Mouse (Mus musculus) thymus, adult 2 months (tissue): ENCODE measurements at regions not wholly inside any gene's neighbourhood (a gene's known extent, or its start where the extent isn't known, plus 50 kb on each side); places are given as distances from the start of the nearest gene placed in this dataset.

Experiments used
- CTCF ChIP-seq: fragments of 200-500 bp; IDR thresholded peaks from 2 replicates; pipeline ENCODE4 v1.5.1; 2012; ENCODE audit warnings: mild to moderate bottlenecking, control low read depth, low read length, moderate library complexity, borderline replicate concordance; ENCODE audit not compliant: control insufficient read depth, poor library complexity, insufficient read depth; ENCODE audit errors: extremely low read depth
- POLR2A ChIP-seq: fragments of 200-500 bp; IDR thresholded peaks from 2 replicates; pipeline ENCODE4 v1.6.1; 2012; ENCODE audit warnings: mild to moderate bottlenecking, low read length, control low read depth, moderate library complexity; ENCODE audit not compliant: control insufficient read depth, poor library complexity, insufficient read depth; ENCODE audit errors: extremely low read depth

DNA sequence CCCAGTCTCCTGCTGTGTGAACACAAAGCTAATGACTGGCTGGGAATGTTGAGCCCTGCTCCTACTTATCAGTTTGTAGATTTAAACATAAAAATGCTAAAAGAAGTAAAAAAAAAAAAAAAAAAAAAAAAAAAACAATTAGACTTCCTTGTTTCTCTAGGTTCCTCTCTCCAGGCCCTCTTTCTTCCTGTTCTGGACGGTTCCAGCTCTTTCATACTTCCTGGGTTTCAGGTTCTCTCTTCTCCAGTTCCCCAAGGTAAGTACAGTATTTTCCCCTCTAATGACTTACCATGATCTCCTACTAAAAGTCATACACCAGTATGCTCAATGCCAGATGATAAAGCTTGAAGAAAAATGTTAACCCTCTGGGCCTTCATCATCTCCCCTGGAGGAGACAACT, 284.3 kb downstream of the Btg1 start:
- TF ChIP-seq CTCF (no peak), POLR2A (no peak)
